Mouse (Mus musculus): ENCODE measurements around the gene Eif5. TPM values are rescaled to one million over a fixed set of nuclear protein-coding genes. Genes with fewer than 3 reads are reported as not detected.

Gene Eif5
- polyA plus RNA-seq, 1 experiment from 2014 or later, result 481 TPM

DNA sequence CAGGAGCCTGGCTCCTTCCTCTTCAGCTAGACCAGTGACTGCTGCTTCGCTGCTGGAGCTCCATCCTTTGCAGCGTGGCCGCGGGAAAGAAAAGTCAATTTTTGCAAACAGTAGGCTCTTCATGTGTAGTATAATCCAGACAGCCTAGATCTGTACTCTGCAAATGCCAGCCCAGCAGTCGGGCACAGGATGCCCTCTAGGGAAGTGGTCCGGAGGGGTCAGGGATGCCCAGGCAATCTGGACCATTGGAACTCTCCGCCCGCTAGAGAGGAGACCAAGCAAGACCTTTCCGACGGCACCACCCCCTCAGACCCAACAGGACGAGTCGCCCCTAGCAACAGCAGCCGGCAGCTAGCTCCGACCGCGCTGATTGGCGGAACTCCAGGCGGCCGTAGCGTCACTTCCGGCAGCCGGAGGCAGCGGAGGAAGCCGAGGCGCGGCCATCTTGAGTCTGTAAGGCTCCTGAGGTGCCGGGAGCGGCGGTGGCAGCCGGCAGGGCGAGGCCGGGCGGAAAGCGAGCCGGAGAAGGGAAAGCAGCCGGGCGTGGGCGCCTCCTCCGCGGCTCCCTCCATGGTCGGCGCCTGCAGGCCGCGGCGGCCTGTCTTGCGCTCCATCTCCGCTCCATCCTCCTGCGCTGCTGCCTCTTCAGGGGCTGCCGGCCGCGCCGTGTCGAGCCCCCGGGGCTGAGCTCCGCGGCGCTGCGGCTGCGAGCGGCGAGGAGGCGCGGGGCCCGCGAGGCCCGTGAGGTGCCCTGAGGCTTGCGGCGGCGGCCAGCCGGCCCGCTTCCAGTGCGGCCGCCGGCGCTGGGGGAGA, 36.5 kb downstream of the Eif5 start, which contains the start of gene Mark3:
Gene Mark3, plus strand, starts transcription at position 450 of the 813 bp plus-strand sequence.
- ATAC-seq (ENCODE audit: low FRiP score, low TSS enrichment), result peak; percentile 97
- Histone ChIP-seq H3K4me3 (ENCODE audit: low read length) (peak within 1 kb of the TSS; percentile 98), H3K4me2 (replicated peaks; ENCODE audit: low read depth, low read length) (peak within 1 kb of the TSS; percentile 93), H3K9me3 (ENCODE audit: low read length) (no peaks in the 10 kb centered on the region; the same call in 1 of the 2 replicates), H3K36me3 (ENCODE audit: insufficient read depth, low read length) (no peaks in the 10 kb centered on the region), H3K9ac (replicated peaks; ENCODE audit: low read length) (peak within 1 kb of the TSS; percentile 100), H3K27ac (ENCODE audit: low read length) (peak within 1 kb of the TSS; percentile 96), H3K27me3 (ENCODE audit: insufficient read depth, low read length) (no peaks in the 10 kb centered on the region), H3K4me1 (ENCODE audit: insufficient read depth, low read length) (peaks cover 27% of the 10 kb centered on the region)
- under 1% methylated on average over 58 of the region's 75 CpGs for WGBS

DNA sequence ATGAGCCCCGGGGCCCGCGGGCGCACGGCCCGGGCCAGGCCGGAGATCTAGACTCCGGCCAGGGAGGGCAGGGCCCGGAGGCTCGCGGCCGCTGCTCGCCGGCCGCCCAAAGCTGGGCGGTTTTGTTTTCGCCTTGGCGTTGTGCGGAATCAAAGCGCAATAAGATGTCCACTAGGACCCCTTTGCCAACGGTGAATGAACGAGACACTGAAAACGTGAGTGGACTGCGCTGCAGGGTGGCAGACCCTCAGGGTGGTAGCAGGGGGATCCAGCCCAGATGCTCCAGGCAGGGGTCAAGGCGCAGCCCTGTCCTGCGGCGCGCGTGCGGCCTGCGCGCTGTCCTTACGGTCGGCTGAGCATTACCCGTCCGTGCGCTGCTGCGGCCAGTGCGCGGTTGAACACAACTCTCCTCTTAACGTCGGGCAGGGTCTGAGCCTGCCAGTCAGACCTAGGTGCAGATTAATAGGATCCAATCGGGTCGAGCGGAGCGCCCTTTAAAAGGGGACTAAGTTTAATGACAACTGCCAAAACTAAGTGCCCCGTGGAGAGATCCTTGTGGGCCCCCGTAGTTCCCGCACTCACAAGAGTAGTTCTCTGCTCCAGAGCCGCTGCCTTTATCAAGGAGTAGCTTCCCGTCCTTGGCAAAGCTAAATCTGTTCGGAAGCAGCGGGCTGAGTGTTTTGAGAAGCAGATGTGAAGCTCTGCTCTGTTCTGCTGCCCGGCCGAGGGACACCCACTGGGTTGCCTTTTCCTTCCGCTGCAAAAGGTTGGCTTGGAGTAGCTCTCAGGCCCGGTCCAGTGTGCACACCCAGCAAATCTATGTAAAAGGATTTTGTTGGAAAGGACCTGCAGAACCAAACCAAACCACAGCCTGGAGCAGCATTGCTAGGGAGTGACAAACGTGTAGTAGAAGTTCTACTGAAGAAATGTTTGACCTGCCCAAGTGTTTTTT, 37.3 kb downstream of the Eif5 start:
- Histone ChIP-seq H3K4me2 (replicated peaks; ENCODE audit: low read depth, low read length) (peak overlapping the region; percentile 93), H3K4me3 (ENCODE audit: low read length) (peak overlapping the region; percentile 98), H3K9ac (replicated peaks; ENCODE audit: low read length) (peak overlapping the region; percentile 100), H3K9me3 (ENCODE audit: low read length) (no peaks in the 10 kb centered on the region; the same call in 1 of the 2 replicates), H3K27ac (ENCODE audit: low read length) (peak overlapping the region; percentile 96), H3K27me3 (ENCODE audit: insufficient read depth, low read length) (no peaks in the 10 kb centered on the region), H3K4me1 (ENCODE audit: insufficient read depth, low read length) (peaks cover 27% of the 10 kb centered on the region), H3K36me3 (ENCODE audit: insufficient read depth, low read length) (no peaks in the 10 kb centered on the region)
- ATAC-seq (ENCODE audit: low FRiP score, low TSS enrichment), result peak; percentile 50
- WGBS, result under 1% methylated on average over 57 of the region's 58 CpGs

DNA sequence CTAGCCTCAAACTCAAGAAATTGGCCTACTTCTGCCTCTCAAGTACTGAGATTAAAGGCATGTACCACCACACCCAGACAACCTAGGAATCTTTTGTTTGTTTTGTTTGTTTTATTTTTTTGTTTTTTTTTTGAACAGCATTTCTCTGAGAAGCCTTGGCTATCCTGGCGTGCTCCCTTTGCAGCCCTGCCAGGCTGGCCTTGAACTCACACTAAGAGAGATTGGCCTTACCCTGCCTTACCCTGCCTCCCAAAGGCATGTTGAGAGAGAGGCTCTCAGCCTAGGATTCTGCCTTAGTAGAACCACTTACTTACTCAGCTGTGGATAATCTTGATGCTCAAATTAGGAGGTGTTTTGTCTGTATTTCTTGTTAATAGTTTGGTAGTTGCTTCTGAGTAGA, 45.2 kb downstream of the Eif5 start:
- no peaks in the 10 kb centered on the region for H3K27me3 ChIP-seq (ENCODE audit: insufficient read depth, low read length)
- no peak overlapping the region for H3K27ac ChIP-seq (ENCODE audit: low read length)
- ATAC-seq (ENCODE audit: low FRiP score, low TSS enrichment), result no peak
- peaks cover 7% of the 10 kb centered on the region; the same call in 1 of the 2 replicates for H3K4me1 ChIP-seq (ENCODE audit: insufficient read depth, low read length)
- no peak overlapping the region for H3K4me2 ChIP-seq (replicated peaks; ENCODE audit: low read depth, low read length)
- H3K9ac ChIP-seq (replicated peaks; ENCODE audit: low read length), result no peak overlapping the region
- H3K9me3 ChIP-seq (ENCODE audit: low read length), result no peaks in the 10 kb centered on the region
- no peaks in the 10 kb centered on the region for H3K36me3 ChIP-seq (ENCODE audit: insufficient read depth, low read length)
- H3K4me3 ChIP-seq (ENCODE audit: low read length), result no peak overlapping the region
- 79% methylated on average over 1 of the region's 1 CpGs for WGBS

DNA sequence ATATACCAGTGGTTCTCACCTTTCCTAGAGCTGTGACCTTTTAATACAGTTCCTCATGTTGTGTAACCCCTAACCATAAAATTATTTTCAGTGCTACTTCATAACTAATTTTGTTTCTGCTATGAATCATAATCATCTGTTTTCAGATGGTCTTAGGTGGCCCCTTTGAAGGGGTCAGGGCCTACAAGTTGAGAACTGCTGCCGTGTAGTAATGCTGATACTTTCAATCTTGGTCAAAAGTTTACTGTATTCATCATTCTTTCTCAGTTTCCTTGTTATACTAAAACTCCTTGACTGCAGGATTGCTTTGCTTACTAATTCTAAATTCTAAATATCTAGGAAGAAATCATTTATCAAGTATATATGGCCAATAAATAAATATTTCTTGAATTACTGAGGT, 46.6 kb downstream of the Eif5 start:
- no peaks in the 10 kb centered on the region for H3K9me3 ChIP-seq (ENCODE audit: low read length)
- no peak overlapping the region for H3K4me2 ChIP-seq (replicated peaks; ENCODE audit: low read depth, low read length)
- H3K4me1 ChIP-seq (ENCODE audit: insufficient read depth, low read length), result peaks cover 7% of the 10 kb centered on the region; the same call in 1 of the 2 replicates
- WGBS, result 72% methylated on average over 1 of the region's 1 CpGs
- no peak overlapping the region for H3K9ac ChIP-seq (replicated peaks; ENCODE audit: low read length)
- H3K27ac ChIP-seq (ENCODE audit: low read length), result no peak overlapping the region
- H3K27me3 ChIP-seq (ENCODE audit: insufficient read depth, low read length), result no peaks in the 10 kb centered on the region
- ATAC-seq (ENCODE audit: low FRiP score, low TSS enrichment), result no peak
- H3K36me3 ChIP-seq (ENCODE audit: insufficient read depth, low read length), result no peaks in the 10 kb centered on the region
- H3K4me3 ChIP-seq (ENCODE audit: low read length), result no peak overlapping the region

DNA sequence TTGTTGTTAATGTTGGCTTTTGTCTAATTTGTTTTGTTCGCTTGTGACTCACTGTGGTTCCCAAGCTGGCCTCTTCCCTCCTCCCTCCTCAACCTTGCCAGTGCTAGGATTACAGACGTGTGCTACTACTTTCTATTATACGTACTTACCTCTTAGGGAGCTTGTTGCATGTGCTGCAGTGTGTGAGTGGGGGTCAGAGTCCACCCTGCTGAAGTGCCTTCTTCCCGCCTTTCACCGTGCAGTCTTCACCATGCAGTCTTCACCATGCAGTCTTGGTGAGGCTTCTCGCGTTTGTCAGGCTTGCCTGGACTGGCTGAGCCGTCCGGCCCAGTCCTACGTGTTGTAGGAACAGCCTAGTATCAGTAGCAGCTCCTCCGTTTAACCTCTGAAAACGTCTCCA, 49.4 kb downstream of the Eif5 start:
- Histone ChIP-seq H3K4me2 (replicated peaks; ENCODE audit: low read depth, low read length) (no peak overlapping the region), H3K9me3 (ENCODE audit: low read length) (no peaks in the 10 kb centered on the region), H3K36me3 (ENCODE audit: insufficient read depth, low read length) (no peaks in the 10 kb centered on the region), H3K9ac (replicated peaks; ENCODE audit: low read length) (no peak overlapping the region), H3K4me1 (ENCODE audit: insufficient read depth, low read length) (peaks cover 7% of the 10 kb centered on the region; the same call in 1 of the 2 replicates), H3K27me3 (ENCODE audit: insufficient read depth, low read length) (no peaks in the 10 kb centered on the region), H3K4me3 (ENCODE audit: low read length) (no peak overlapping the region), H3K27ac (ENCODE audit: low read length) (no peak overlapping the region)
- peak; percentile 57; the same call in 1 of the 2 replicates for ATAC-seq (ENCODE audit: low FRiP score, low TSS enrichment)
- WGBS, result 83% methylated on average over 12 of the region's 12 CpGs

DNA sequence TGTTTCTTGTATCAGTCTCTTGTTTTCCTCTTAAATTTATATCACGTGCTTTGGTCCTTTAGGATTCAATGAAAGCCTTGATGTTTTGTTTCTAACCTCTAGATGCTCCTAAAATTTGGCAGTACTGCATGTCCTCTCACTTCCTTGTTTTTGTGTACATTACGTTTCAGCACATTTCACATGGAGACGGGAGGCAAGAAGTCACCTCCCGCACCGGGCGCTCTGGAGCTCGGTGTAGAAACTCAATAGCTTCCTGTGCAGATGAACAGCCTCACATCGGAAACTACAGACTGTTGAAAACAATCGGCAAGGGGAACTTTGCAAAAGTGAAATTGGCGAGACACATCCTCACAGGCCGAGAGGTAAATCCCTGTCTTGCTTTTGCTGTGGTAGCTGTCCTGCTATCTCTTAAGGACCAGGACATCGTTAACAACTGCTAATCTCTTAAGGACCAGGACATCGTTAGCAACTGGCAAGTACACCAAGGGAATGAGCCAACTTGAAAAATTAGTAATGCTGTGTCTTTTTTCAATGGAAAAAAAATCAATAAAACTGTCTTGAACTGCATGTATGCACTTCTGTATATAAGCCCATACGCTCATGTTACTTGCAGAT, 54.7 kb downstream of the Eif5 start:
- no peak overlapping the region for H3K4me3 ChIP-seq (ENCODE audit: low read length)
- peaks cover 26% of the 10 kb centered on the region for H3K36me3 ChIP-seq (ENCODE audit: insufficient read depth, low read length)
- 54% methylated on average over 14 of the region's 14 CpGs for WGBS
- H3K9ac ChIP-seq (replicated peaks; ENCODE audit: low read length), result no peak overlapping the region
- H3K27me3 ChIP-seq (ENCODE audit: insufficient read depth, low read length), result no peaks in the 10 kb centered on the region
- ATAC-seq (ENCODE audit: low FRiP score, low TSS enrichment), result no peak
- H3K9me3 ChIP-seq (ENCODE audit: low read length), result no peaks in the 10 kb centered on the region
- H3K4me1 ChIP-seq (ENCODE audit: insufficient read depth, low read length), result no peaks in the 10 kb centered on the region
- H3K4me2 ChIP-seq (replicated peaks; ENCODE audit: low read depth, low read length), result no peak overlapping the region
- H3K27ac ChIP-seq (ENCODE audit: low read length), result no peak overlapping the region

DNA sequence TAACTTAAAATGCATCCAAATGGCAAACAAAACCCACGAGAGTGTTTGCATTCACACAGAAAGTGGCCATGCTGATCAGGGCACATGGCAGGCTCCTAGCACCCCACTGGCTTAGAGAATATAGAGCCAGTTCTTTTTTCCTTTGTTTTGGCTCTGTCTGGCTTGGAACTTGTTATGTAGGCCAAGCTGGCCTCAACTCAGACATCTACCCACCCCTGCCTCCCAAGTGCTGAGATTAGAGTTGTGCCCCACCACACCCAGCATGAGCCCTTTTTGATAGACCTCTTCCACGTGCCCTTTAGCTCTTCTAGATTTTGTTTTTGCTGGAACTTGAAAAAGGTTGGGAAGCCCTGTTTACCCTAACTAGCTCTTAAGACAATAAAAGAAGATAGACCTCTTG, 56.0 kb downstream of the Eif5 start:
- 90% methylated on average over 2 of the region's 2 CpGs for WGBS
- Histone ChIP-seq H3K9ac (replicated peaks; ENCODE audit: low read length) (no peak overlapping the region), H3K36me3 (ENCODE audit: insufficient read depth, low read length) (peaks cover 35% of the 10 kb centered on the region), H3K4me3 (ENCODE audit: low read length) (no peak overlapping the region), H3K27ac (ENCODE audit: low read length) (no peak overlapping the region), H3K27me3 (ENCODE audit: insufficient read depth, low read length) (no peaks in the 10 kb centered on the region), H3K4me2 (replicated peaks; ENCODE audit: low read depth, low read length) (no peak overlapping the region), H3K9me3 (ENCODE audit: low read length) (no peaks in the 10 kb centered on the region), H3K4me1 (ENCODE audit: insufficient read depth, low read length) (no peaks in the 10 kb centered on the region)
- ATAC-seq (ENCODE audit: low FRiP score, low TSS enrichment), result no peak

Other genes starting within 250 kb of the Eif5 start
- gene Cdc42bpb, start 160.3 kb upstream of the Eif5 start, polyA plus RNA-seq (2015; fragmentation: Nextera tagmentation; extraction: Ambion mirVana), result 40.6 and 45.2 TPM in 2 replicates
- gene Lbhd2, start 131.2 kb upstream of the Eif5 start, polyA plus RNA-seq (2015; fragmentation: Nextera tagmentation; extraction: Ambion mirVana), result 4.6 and 5.5 TPM in 2 replicates
- 19.4 and 19.9 TPM in 2 replicates for gene Exoc3l4, start 121.0 kb upstream of the Eif5 start, polyA plus RNA-seq (2015; fragmentation: Nextera tagmentation; extraction: Ambion mirVana)
- gene Tnfaip2, start 95.5 kb upstream of the Eif5 start, polyA plus RNA-seq (2015; fragmentation: Nextera tagmentation; extraction: Ambion mirVana), result 21.7 and 24.3 TPM in 2 replicates
- gene Gm266, start 52.2 kb upstream of the Eif5 start, polyA plus RNA-seq (2015; fragmentation: Nextera tagmentation; extraction: Ambion mirVana), result 78.6 and 84.8 TPM in 2 replicates
- gene Mark3, start 36.5 kb downstream of the Eif5 start, polyA plus RNA-seq (2015; fragmentation: Nextera tagmentation; extraction: Ambion mirVana), result 31.5 and 32.2 TPM in 2 replicates
- gene Ckb, start 134.3 kb downstream of the Eif5 start, polyA plus RNA-seq (2015; fragmentation: Nextera tagmentation; extraction: Ambion mirVana), result 134 and 188 TPM in 2 replicates
- 11.6 and 12.2 TPM in 2 replicates for gene Trmt61a, start 140.1 kb downstream of the Eif5 start, polyA plus RNA-seq (2015; fragmentation: Nextera tagmentation; extraction: Ambion mirVana)
- gene Bag5, start 175.2 kb downstream of the Eif5 start, polyA plus RNA-seq (2015; fragmentation: Nextera tagmentation; extraction: Ambion mirVana), result 52.0 and 59.5 TPM in 2 replicates
- gene Apopt1, start 175.2 kb downstream of the Eif5 start, polyA plus RNA-seq (2015; fragmentation: Nextera tagmentation; extraction: Ambion mirVana), result 54.8 TPM in 2 replicates
- gene Klc1, start 220.8 kb downstream of the Eif5 start, polyA plus RNA-seq (2015; fragmentation: Nextera tagmentation; extraction: Ambion mirVana), result 98.5 and 101 TPM in 2 replicates

Measured in kidney, embryonic 16.5 days (tissue).